Mouse (Mus musculus): ENCODE results near the gene Eif4g3. TPM values are rescaled to one million over a fixed set of nuclear protein-coding genes. Genes with fewer than 3 reads are reported as not detected.

The Eif4g3 gene
- total and polyA plus RNA-seq, 3 experiments, result 22.8 to 63.7 TPM; not detected in 1

DNA sequence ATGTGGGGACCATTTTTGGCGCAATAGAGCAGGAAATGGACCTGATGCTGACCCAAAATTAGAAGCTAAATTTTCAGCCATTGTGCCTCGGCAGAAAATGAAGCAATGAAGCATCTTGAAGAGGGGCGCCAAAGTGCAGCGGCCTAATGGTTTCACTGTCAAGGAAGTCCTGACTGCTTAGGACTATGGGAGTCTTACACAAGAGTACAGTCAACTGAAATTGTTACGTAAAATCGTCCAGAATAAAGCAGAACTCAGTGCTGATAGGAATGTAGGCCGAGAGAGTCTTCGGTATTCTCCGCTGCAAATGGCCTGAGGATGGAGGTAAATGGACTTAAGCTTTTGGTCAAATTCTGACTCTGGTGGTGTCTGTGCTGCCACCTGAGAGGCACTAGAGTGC is 140.5 kb downstream of the Eif4g3 start:
- H3K36me3 ChIP-seq (ENCODE audit: control insufficient read depth in 1 of 2, insufficient read depth in 2 of 2, low read length in 2 of 2), result peaks cover 0 to 8% of the 10 kb centered on the region in 2 experiments; a peak in 1 of 4 replicates
- no peaks in the 10 kb centered on the region for H3K27me3 ChIP-seq (ENCODE audit: control insufficient read depth in 1 of 2, insufficient read depth in 2 of 2, low read length in 2 of 2)
- no peak overlapping the region for H3K9ac ChIP-seq (ENCODE audit: control insufficient read depth, low read depth, low read length, poor library complexity, severe bottlenecking)
- H3K4me1 ChIP-seq (ENCODE audit: control insufficient read depth in 1 of 2, insufficient read depth in 2 of 2, low read length in 2 of 2), result no peaks in the 10 kb centered on the region
- H3K9me3 ChIP-seq (replicated peaks; ENCODE audit: insufficient read depth, low read length), result no peaks in the 10 kb centered on the region
- no peak overlapping the region for H3K27ac ChIP-seq (ENCODE audit: control insufficient read depth, low read depth, low read length)
- H3K4me3 ChIP-seq (ENCODE audit: control insufficient read depth in 1 of 2, insufficient read depth in 1 of 2, low read depth in 2 of 2, low read length in 2 of 2), result no peak overlapping the region
- TF ChIP-seq ZNF384 (IDR thresholded peaks at IDR 0.05; ENCODE audit: low read depth, low read length) (no peak), USF1 (IDR thresholded peaks at IDR 0.05; ENCODE audit: low read depth, low read length) (no peak), RAD21 (IDR thresholded peaks at IDR 0.05; ENCODE audit: low read depth, low read length) (no peak), MAZ (IDR thresholded peaks at IDR 0.05; ENCODE audit: low read depth, low read length) (no peak), GATA1 (IDR thresholded peaks at IDR 0.05; ENCODE audit: low read depth, low read length) (no peak), NELFE (IDR thresholded peaks at IDR 0.05; ENCODE audit: low read depth, low read length) (no peak), POLR2A (IDR thresholded peaks at IDR 0.05; ENCODE audit: control insufficient read depth in 1 of 2, insufficient read depth in 1 of 2, low read depth in 1 of 2, low read length in 2 of 2, poor library complexity in 1 of 2) (no peak), MAX (IDR thresholded peaks at IDR 0.05; ENCODE audit: low read length) (no peak), MYC (IDR thresholded peaks at IDR 0.05; ENCODE audit: low read depth, low read length) (no peak), GABPA (IDR thresholded peaks at IDR 0.05; ENCODE audit: low read depth, low read length) (no peak), NRF1 (IDR thresholded peaks at IDR 0.05; ENCODE audit: insufficient read depth, low read depth, low read length, poor library complexity, severe bottlenecking) (no peak), HCFC1 (IDR thresholded peaks at IDR 0.05; ENCODE audit: low read depth, low read length) (no peak), SMC3 (IDR thresholded peaks at IDR 0.05; ENCODE audit: low read depth, low read length) (no peak), POLR2AphosphoS5 (IDR thresholded peaks at IDR 0.05; ENCODE audit: borderline replicate concordance, low read depth, low read length) (no peak), MYB (IDR thresholded peaks at IDR 0.05; ENCODE audit: low read depth, low read length) (no peak), ZC3H11A (IDR thresholded peaks at IDR 0.05; ENCODE audit: low read depth, low read length) (no peak)
- DNase-seq (ENCODE audit: low read depth, low spot score), result no peak
- H3K79me2 ChIP-seq (ENCODE audit: control insufficient read depth, insufficient read depth, low read length, poor library complexity), result no peaks in the 10 kb centered on the region

DNA sequence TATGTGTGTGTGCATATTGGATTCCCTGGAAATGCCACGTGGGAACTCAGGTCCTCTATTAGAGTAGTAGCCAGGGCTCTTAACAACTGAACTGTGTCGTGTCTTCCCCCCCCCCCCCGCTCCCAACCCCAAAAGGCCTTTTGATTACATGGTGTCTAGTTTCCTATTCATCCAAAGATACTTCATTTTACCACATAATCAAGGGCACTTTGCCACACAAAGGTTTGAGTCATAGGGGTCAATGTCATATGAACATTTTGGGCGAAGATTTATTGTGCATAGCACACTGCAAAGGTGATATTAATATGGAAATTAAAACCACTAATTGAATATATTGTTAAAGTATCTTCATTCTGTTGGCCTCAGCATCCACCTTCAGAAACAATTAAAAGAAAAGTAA is 144.5 kb downstream of the Eif4g3 start:
- no peak for DNase-seq (ENCODE audit: low read depth, low spot score)
- no peak overlapping the region for H3K4me3 ChIP-seq (ENCODE audit: control insufficient read depth in 1 of 2, insufficient read depth in 1 of 2, low read depth in 2 of 2, low read length in 2 of 2)
- no peaks in the 10 kb centered on the region for H3K9me3 ChIP-seq (replicated peaks; ENCODE audit: insufficient read depth, low read length)
- H3K79me2 ChIP-seq (ENCODE audit: control insufficient read depth, insufficient read depth, low read length, poor library complexity), result no peaks in the 10 kb centered on the region
- no peak overlapping the region for H3K27ac ChIP-seq (ENCODE audit: control insufficient read depth, low read depth, low read length)
- no peak overlapping the region for H3K9ac ChIP-seq (ENCODE audit: control insufficient read depth, low read depth, low read length, poor library complexity, severe bottlenecking)
- peaks cover 0 to 9% of the 10 kb centered on the region in 2 experiments; a peak in 1 of 4 replicates for H3K36me3 ChIP-seq (ENCODE audit: control insufficient read depth in 1 of 2, insufficient read depth in 2 of 2, low read length in 2 of 2)
- H3K27me3 ChIP-seq (ENCODE audit: control insufficient read depth in 1 of 2, insufficient read depth in 2 of 2, low read length in 2 of 2), result no peaks in the 10 kb centered on the region
- H3K4me1 ChIP-seq (ENCODE audit: control insufficient read depth in 1 of 2, insufficient read depth in 2 of 2, low read length in 2 of 2), result no peaks in the 10 kb centered on the region
- TF ChIP-seq POLR2AphosphoS2 (IDR thresholded peaks at IDR 0.05; ENCODE audit: low read length) (no peak), ETS1 (IDR thresholded peaks at IDR 0.05; ENCODE audit: low read depth, low read length) (no peak), RAD21 (IDR thresholded peaks at IDR 0.05; ENCODE audit: low read depth, low read length) (no peak), BHLHE40 (IDR thresholded peaks at IDR 0.05; ENCODE audit: borderline replicate concordance, low read depth, low read length) (no peak), ZMIZ1 (IDR thresholded peaks at IDR 0.05; ENCODE audit: low read depth, low read length) (no peak), RCOR1 (IDR thresholded peaks at IDR 0.05; ENCODE audit: low read depth, low read length) (no peak), EP300 (IDR thresholded peaks at IDR 0.05; ENCODE audit: low read depth in 1 of 2, low read length in 2 of 2) (no peak), MXI1 (IDR thresholded peaks at IDR 0.05; ENCODE audit: low read depth, low read length) (no peak), USF2 (IDR thresholded peaks at IDR 0.05; ENCODE audit: borderline replicate concordance in 1 of 2, insufficient read depth in 1 of 2, low read depth in 1 of 2, low read length in 2 of 2) (no peak), ZNF384 (IDR thresholded peaks at IDR 0.05; ENCODE audit: low read depth, low read length) (no peak), HCFC1 (IDR thresholded peaks at IDR 0.05; ENCODE audit: low read depth, low read length) (no peak), ZKSCAN1 (IDR thresholded peaks at IDR 0.05; ENCODE audit: low read depth, low read length) (no peak)
